Mouse (Mus musculus): ENCODE measurements at regions not wholly inside any gene's neighbourhood (a gene's known extent, or its start where the extent isn't known, plus 50 kb on each side); places are given as distances from the start of the nearest gene placed in this dataset.

DNA sequence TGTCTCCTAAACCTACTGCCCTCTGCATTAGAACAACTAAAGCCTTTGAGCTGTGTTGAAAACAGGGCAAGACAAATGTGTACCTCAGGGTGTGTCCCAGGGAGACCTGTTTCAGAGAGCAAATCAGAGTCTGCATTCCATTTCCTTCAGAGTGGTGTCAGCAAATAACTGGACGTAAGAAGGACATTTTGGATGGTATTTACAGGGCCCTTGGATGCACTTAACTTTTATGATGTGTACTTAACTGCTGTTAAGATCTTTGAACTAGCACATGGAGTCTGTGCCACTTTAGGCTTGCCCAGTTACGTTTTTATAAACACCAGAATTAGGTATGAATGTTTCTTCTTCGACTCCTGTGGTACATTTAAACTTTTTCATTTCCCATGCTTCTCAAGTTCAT lies 123.0 kb upstream of the Mmadhc start:
- no peak for DNase-seq (ENCODE audit: low spot score in 2 of 2)

DNA sequence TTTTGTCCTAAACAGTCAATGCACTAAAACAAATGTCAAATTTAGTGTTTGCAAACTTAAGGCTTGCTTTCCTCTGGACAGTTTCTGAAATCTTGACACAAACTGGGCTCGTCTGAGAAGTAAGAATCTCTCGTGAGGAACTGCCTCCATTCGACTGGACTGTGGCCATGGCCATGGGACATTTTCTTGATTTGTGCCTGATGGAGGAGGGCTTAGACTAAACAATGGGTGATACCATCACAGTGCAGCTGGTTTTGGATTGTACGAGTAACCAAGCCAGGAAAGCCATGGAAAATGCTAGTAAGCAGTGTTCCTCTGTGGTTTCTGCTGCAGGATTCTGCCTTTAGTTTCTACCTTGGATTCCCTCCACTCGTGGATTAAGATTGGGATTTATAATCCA lies 121.0 kb upstream of the Mmadhc start:
- no peak for DNase-seq (ENCODE audit: low spot score in 2 of 2)

DNA sequence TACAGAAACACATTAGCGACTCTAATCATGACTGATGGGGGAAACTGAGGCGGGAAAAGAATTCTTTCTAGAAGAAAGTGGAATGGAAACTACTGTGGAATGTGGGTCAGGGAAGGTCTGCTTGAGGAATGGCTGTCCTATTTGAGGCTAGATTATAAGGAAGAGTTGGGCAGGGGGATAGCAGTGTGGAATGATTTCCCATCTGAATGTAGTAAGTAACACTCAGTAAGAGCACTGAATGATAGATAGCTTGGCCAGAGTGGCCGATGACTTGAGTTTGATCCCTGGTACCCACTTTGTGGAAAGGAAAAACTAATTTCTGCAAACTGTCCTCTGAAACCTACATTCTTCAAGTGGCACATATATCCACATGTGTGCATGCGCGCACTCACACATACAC lies 120.5 kb upstream of the Mmadhc start:
- DNase-seq (ENCODE audit: low spot score in 2 of 2) = no peak

GRCm38 (mm10) chr2:50416056-50416455 lies 119.5 kb upstream of the Mmadhc start:
- no peak for DNase-seq (ENCODE audit: low spot score in 2 of 2)

DNA sequence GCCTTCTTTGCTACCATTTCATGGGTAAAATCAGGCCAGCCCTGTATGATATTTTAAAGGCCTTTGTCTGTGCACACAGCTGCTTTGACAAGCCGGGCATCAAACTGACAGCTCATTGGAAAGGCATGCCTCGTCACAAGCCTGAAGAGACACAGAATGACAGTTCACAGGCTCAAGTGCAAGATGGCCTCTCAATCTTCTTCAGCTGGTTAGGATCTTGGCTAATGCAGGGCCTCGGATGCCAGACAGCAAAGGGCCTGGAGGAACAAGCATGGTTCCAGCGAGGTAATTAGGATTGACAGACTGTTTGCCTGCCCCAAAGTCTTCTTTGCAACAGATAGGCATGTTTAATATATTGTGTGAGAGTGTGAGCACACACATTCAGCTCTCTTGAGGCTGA lies 109.3 kb upstream of the Mmadhc start:
- DNase-seq (ENCODE audit: low spot score in 2 of 2) = no peak

- no peak for DNase-seq (ENCODE audit: low spot score in 2 of 2)
Measured at GRCm38 (mm10) chr2:50403106-50403505, 106.5 kb upstream of the Mmadhc start.

DNA sequence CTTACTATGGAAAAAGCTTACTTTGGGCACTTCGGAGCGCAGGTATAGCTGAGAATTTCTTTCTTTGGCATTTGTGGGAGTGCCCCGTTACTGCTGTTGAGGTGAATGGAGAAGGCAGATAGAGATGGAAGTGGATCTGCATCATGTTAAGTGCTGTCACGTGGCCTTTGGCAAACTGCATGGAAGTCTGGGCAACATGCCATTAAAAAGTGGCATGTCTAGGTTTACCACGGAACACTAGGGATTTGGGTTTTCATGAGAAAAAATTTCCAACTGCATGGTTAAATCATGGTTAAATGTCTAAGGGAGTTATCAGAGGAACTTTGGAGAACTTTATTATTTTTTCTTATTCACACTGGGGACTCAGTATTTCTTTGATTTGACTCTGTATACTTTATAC lies 102.0 kb upstream of the Mmadhc start:
- no peak for DNase-seq (ENCODE audit: low spot score in 2 of 2)

DNA sequence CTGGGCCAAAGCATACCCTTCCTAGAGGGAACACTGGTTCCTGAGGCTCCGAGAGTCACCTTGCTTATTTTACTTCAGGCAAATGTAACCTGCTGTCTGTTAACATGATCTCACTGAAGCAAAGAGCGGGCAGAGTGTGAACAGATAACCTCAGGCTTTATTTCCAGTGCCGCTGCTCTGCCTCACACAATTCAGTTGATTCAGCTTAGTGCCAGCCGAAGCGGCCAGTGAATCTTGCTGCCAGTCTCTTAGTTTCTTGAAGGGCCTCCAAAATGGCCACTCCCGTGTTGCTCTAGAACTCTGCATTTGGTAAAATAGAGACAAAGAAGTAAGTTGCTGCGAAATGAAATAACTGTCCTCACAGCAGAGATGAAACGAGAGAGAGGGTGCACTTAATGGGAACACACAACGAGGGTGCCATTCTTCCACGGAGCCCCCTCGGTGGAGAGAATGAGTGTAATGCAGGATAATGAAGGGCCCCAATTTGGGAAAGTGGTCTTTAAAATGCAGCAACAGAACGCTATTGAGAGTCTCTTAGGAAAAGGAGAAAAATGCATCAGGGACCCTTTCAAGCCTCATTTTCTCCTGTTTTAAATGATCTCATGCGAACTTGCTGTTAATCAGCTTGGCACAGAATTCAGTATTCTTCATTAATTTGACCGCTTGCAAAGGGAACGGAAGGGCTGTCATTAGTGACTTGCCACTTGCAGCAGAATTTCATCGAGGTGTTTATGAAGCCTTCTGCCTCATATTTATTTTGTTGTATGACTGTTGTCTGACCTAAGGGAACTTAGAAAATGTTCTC lies 81.2 kb upstream of the Mmadhc start:
- no peak for DNase-seq (ENCODE audit: low spot score in 2 of 2)

GRCm38 (mm10) chr2:50373626-50374025 lies 77.0 kb upstream of the Mmadhc start:
- no peak for DNase-seq (ENCODE audit: low spot score in 2 of 2)

DNA sequence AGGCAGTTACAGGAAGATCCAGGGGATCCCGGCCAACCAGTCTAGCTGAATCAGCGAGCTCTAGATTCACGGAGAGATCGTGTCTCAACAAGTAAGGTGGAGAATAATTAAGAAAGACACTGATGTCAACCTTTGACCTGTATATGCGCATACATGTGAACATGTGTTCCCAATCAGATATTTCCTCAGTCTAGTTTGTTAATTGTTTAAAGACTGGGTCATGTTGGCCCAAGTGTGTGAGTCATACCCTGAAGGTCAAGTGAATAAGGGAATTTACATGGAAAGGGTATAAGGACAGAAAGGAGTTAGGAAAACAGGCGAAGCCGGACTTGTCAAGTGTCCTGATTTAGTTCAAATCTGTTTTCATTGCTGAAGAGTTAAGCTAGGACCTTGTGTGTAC lies 76.4 kb upstream of the Mmadhc start:
- DNase-seq (ENCODE audit: low spot score in 2 of 2) = no peak

DNA sequence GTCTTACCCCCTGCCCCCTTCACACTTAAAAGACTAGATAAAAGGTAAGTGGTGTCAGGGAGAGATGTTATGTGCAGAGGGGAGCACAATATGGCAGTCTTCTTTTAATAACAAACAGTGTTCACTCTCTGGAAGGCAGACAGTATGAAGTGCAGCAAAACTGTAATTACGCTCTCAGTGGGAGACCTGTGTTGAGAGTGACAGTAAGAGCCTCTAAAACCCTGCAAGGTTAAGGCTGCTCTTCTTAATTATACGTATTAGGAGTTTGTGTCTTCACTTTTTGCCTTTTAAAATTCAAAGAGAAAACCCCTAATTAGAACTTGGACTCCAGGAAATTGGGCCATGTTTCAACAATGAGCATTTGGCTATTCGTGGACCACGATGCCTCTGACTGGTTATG lies 72.2 kb upstream of the Mmadhc start:
- DNase-seq (ENCODE audit: low spot score in 2 of 2) = no peak

DNA sequence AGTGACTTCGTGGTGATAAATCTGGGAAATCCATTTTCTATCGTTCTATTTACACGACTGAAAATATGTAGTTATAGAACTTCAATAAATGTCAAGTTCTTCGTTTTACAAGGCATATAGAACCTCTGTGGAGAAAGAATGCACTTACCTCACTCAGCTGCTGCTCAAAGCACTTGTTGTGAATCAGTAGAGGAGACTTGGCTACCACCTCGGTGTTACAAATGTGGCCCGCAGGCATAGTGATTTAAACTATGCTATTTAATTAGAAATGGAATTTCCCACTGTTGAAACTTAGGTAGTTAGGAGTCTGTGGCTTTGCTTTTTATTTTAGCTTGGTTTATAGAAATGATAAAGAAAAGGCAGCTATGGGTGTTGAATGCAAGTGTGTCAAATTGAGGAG lies 71.8 kb upstream of the Mmadhc start:
- no peak for DNase-seq (ENCODE audit: low spot score in 2 of 2)

GRCm38 (mm10) chr2:50365221-50365620 lies 68.6 kb upstream of the Mmadhc start:
- DNase-seq (ENCODE audit: low spot score in 2 of 2) = no peak

DNA sequence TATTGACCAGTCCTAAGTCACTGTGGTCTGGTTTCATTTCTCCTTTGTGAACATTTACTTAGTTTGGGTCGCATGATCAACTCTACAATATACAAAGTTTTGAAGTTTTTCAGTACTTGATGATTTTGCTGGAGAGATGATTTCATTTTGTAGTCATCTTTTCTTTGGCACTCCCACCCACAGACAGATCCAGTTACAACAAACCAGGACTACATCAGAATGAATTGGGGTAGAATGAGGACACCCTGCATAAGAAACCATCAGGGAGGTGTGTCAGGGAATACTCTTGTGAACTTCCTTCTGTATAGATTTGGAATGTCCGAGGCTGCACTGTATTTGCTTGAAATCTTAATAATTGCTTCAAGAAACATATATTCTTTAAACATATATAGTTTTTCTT lies 59.5 kb upstream of the Mmadhc start:
- DNase-seq (ENCODE audit: low spot score in 2 of 2) = no peak

DNA sequence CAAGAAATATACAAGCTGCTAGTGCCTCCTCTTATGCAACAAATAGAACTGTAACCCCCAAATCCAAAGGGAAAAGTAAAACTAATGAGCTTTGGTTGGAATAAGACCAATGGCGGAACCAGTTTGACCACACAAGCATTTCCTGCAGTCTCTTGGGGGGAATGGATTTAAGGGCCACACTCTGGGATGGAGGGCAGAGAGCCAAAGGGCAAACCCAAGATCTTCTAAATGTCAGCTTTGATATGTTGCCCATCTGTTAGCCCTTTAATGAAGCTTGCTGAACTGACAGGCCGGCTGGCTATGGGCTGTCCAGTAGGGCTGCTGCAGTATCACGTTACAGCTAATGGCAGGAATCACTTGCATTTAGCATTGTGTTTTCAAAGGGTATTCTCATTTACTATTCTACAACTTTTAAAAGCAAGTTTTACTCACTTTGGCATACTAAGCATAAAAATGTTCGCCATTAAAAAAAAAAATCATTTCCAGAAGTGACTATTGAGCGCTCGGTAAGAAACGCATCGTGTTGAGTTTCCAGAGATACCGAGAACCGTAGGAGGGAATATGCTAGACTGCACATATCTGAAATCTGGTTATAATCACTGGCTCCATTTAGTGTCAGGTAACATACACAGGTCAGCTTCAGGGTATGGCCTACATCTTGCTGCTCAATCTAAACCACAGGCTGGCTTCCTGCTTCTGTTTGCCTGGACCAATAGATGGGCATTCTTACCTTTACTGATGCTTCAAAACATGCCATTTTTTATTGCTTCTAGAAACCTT lies 51.1 kb upstream of the Mmadhc start:
- DNase-seq (ENCODE audit: low spot score in 2 of 2) = no peak
